Mouse (Mus musculus) left cerebral cortex, adult 11 months (tissue): ENCODE data around the gene Itpr2.

Experiments used
- DNase-seq: peaks from one replicate; pipeline ENCODE4 v3.0.0; 2022; ENCODE audit warnings: low spot score

Itpr2 gene

DNA sequence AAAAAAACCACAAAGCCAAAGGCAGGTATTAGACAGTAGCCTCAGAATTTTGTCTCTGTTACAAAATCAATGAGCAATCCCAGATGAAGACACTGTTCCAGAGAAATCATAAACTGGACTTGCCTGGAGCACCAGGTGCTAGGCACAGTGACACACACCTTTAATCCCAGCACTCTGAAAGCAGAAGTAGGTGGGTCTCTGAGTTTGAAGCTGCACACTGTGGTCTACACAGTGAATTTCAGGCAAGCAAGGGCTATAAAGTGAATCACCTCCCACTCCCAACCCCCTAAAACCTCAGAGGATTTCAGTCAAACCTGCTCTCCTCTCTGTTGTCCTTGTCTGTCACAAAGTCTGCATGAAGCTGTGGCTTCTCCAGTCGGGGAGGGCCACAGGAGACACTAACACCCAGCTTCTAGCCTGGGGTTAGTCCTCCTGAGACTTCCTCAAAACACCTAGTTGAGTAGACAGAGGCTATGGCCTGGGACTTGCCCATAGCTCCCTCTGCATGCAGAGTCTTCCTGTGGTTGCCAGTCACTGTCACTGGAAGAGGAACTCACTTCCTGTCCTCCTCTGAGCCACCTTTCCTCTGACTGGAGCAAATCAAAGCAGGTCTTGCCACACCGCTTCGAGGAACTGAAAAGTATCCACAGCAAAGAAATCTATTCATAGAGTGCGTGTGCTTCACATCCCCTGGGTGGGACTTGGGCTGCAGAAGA lies 394.7 kb downstream of the Itpr2 start:
- DNase-seq: no peak

DNA sequence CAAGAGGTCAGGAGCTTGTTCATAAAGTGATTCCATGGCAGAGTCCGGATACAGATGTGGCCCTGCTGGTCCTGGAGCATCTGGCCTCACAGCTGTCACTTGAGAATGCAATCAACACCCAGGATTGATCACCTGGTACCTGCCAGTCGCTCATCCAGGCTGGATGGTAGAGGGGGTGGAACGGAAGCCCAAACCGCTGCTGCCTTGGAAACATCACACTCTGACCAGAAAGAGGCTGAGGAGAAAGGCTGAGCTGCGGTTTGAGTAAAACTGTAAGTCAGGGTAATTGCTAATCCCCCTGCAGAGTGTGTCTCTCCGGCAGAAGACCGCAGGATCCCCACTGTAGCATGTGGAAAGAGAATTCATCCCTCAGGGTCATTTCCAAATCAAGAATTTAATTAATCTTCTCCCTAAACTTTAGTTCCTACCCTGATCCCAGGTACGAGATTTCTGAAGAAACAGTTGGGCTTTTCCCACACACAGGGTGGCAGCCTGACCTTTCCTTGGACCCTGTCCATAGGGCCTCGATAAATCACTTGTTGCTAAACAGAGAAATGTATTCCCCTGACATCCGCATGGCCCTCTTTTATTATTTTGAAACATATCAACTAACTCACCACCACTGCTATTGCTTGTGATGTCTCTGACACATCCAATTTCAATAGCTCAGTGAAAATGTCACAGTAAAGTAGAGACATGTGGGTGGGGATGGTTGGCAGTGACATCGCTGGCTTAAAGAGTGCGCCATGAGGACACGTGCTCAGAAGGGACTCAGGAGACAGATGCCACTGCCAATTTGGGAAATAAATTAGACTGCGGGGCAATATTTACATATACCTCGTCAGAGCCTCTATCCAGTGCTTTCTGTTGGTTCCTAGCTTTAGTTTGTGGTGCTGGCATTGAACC lies 418.7 kb downstream of the Itpr2 start:
- no peak for DNase-seq

DNA sequence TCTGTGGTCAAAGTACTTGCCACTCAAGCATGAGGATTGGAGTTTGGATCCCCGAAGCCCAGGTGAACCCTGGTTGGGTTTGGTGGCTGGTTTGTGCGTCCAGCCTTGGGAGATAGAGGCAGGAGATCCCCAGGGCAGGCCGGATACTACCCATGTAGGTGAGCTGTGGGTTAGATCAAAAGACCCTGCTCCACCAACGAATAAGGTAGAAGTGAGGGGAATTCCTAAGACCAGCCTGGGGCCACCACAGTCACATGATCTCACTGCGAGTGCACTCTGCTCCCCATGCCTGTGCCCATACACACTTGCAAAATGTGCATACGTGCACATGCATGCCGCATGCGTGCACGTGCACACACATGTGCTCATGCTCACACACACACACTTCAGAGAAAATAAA lies 419.5 kb downstream of the Itpr2 start:
- DNase-seq: no peak

DNA sequence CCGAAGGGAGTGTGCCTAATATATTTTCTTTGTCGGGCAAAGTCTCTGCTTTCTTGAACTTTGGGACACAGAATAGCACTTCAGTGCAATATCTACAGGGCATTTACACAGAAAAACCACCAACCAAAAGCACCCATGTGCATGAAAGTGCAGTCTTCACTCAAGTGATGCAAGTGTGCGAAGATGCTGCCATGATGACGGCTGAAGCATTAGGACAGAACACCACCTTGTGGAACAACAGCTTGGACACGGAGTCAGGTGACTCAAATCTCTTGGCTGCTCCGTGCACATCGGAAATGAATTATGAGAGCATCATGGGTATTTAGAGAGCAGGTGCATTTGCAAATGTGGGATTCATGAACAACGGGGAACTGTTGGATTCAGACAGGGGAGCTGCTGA lies 420.4 kb downstream of the Itpr2 start:
- DNase-seq: no peak

DNA sequence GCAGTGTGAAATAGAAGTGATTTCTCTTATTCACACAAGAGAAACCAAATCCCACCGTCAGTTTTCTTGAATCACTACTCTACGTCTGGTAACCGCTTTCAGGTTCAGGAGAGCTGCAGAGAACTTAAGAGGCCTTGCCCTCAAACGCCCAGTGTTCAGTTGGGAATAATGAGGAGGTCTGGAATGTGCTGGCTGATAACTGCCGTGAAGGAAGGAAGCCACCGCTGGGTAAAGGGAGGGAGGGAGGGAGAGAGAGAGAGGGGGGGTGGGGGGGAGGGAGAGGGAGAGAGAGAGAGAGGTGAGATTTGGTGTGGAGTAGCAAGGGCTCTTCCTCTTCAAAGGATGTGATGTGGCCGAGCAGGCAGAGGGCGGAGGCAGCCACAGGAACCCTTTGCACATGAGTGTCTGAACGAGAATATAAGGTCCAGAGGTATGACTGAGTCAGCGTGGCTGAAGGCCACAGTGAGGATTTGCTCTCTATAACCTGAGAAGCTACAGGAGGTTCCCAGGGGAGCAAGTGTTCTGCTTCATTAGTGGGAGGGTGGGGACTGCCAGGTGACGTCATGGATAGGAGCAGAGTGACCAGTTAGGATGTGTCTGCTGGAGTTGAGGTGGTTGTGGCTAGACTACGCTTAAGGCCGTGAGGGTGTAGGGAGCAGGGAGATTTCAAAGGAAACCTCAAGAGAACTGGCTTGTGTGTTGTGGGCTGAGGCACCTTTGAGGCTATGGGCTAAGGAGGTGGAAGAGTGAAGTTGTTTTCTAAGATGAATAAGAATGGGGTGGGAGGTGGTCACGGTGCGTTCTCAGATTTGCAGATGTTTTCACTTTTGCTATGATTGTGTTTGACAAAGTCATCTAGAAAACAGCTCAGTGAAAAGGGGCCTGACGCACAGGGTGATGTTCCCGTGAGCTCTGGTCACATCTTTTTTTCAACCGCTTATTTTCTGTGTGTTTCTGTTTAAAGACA lies 421.2 kb downstream of the Itpr2 start:
- DNase-seq: no peak

DNA sequence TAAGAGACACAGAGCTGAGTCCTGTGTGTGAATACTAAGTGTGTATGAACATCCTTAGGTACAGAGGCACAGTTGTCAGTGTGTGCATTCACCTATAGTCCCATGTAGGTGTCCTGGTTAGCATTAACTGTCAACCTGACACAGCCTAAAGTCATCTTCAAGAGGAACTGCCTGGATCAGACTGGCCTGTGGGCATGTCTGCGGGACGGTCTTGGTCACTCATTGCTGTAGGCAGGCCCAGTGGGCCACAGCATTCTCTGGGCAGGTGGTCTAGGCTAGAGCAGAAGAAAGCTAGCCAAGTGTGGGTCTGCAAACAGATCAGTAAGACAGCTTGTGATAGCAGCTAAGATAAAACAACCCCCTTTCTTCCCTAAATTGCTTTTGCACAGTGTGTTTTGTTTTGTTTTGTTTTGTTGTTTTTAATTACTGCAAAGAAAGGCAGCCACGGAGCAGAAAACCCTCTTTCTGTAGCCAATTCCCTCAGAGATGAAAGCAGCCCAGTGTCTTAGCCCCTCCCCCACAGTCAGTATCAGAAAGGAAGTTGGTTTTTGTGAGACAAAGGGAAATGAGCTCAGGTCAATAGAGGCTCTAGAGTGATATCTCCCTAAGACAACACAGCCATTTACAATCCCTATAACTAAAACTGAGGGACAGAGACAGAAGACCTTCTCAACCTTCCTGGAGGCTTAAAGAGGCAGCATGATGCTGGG lies 422.1 kb downstream of the Itpr2 start:
- DNase-seq: no peak

DNA sequence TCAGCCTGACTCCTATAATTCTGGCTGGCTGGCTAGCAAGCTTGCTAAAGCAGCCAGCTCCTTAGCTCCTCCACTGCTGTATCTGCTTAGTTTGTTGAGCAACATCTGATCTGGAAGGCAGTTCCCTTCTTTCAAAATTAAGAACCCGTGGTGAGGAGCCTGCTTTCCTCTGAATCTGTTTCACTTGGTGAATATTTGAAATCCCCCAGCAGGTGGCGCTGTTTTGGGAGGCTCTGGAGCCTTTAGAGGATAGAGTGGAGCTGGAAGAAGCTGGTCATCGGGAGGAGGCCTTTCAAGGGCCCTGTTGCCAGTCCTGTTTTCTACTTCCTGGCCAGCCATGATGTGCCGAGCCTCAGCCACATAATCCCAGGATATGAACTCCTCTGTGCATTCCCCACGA lies 422.8 kb downstream of the Itpr2 start:
- DNase-seq: peak; percentile 68

DNA sequence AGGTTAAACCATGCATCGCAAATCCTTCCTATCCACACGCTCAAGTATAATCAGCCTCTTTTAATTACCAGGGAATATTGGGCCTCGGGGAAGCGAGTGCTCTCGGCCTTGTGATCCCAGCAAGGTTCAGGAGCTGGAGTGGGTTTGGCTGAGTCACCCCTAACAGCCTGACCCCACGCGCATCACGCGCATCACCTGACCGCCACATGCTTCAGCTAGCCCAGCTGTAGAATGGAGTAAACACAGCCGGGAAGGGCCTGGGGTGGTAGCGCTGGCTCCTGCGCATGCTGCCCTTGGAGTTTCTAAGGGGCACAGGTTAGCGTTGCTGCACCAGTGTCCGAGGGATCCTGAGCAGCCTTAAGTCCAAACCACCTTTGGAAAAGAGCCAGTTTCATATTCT lies 423.9 kb downstream of the Itpr2 start:
- no peak for DNase-seq

DNA sequence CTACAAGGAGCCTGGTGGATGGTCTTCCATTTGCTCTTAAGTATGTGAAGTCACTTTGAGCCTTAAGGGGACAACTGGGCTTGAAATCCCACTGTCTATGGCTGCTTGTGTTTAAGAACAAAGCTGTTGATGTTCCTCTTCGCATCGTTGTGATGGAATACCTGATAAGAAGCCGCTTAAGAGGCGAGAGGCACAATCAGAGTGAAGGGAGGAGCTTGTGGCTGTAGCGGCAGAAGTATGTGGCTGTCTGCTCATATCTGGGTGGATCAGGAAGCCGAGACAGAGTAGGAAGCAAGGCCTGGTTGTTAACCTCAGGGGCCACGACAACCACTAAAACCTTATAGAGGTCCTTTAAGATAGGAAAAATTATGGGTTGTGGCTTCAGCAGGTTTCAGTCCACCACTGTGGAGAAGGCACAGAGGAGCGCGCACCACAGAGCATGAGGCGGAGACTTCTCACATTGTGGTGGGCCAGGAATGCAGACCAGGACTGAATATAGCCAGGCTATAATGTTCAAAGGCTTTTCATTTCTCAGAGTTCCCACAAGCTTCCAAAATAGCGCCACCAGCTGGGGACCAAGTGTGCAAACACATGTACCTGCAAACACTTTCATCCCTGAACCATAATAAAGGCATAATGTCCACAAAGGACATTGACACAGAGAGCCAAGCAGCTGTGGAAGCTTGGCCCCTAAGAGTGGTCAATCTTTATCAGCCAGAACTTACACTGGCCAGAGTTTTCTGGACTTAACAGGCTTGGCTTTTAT lies 424.7 kb downstream of the Itpr2 start:
- DNase-seq: no peak

DNA sequence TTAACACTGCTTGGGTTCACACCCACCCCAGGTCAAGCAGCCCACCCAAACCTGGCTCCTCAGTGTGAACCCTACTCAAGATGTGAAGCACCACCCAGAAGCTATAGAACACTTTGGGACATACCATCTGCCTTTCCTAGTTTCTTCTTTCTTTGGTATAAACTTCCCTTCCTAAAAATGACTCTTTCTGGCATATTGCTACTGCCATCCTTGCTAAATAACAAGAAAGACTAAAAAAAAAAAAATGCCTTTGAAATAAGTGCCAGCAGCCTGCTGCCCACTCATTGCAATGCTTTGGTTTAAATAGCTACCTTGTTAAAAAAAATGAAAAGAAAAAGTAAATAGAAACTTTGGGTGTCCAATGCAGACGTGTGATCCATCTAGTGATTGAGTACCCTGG lies 429.2 kb downstream of the Itpr2 start:
- no peak for DNase-seq

DNA sequence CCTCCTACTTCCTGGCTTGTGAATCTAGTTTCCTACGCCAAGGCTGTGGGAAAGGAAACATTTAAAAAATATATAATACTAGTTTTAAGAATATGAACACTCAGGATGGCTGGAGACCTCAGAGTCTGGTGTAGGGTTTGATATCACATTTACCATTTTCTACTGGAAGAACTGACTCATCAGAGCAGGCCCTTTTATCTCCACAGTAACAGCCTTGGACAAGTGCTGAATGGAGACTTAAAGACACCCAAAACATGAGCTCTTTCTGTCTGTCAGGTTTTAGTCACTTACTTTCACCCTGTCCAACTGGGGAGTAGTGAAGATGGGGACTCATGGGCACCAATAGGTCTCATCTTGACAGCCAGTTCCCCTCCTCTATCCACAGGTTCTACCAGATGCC lies 430.1 kb downstream of the Itpr2 start:
- DNase-seq: no peak
